ENCODE assay signal across 8 mouse cellular contexts in genomic region chr4:147868450-147869031, GRCm38 (mm10). TPM values are rescaled to one million over a fixed set of nuclear protein-coding genes. Genes with fewer than 3 reads are reported as not detected.
DNase-seq lines count a peak whose midpoint lies in the region; ATAC-seq lines count a peak whose summit lies in the region.

TSS of gene Miip (minus strand) at chr4:147868816.
TSS of gene Fv1 (plus strand) at chr4:147868979.

- peak; percentile 85 for ATAC-seq in megakaryocyte progenitor cell, adult 5-6 weeks (replicated peaks; ENCODE audit: poor library complexity)

- peak; percentile 87 for DNase-seq in adipocyte (ENCODE audit: low spot score)
- peak; percentile 97 for DNase-seq in embryo, embryonic 10 days (ENCODE audit: low spot score)
- peak; percentile 83 for DNase-seq in gastrocnemius, postnatal 10 days
- DNase-seq in induced T-regulatory cell, adult 2 months (ENCODE audit: low read depth), result peak; percentile 98
- peak; percentile 98 for DNase-seq in left cerebral cortex, adult 9 months (ENCODE audit: low spot score in 2 of 2)
- peak; percentile 89 for DNase-seq in right cerebral cortex, postnatal 14 days
- peak; percentile 89 to 95 for DNase-seq in urinary bladder, postnatal 36 days (ENCODE audit: low spot score in 2 of 2)

RNA-seq across cellular contexts. Expression of gene Miip, which starts in this region (rescaled TPM):
- total RNA-seq in gastrocnemius, postnatal 10 days (2021), result 1 to 10 TPM; 6.2 to 9.2 TPM
- 34.1 and 40.2 TPM in 2 replicates for total RNA-seq in megakaryocyte progenitor cell, adult 5-6 weeks (2015)
- total RNA-seq in megakaryocyte progenitor cell, adult 5-6 weeks (2017), result 43.6 and 50.4 TPM in 2 replicates

RNA-seq across cellular contexts. Expression of gene Fv1, which starts in this region (rescaled TPM):
- 1 to 10 TPM; 3.2 to 4.6 TPM for total RNA-seq in gastrocnemius, postnatal 10 days (2021)
- total RNA-seq in megakaryocyte progenitor cell, adult 5-6 weeks (2015), result 4.2 and 5.3 TPM in 2 replicates
- 13.4 and 15.9 TPM in 2 replicates for total RNA-seq in megakaryocyte progenitor cell, adult 5-6 weeks (2017)

Comparison
In these comparisons a context has a peak if more than half of its experiments do, and no peak if none do; other contexts are left out.
1. Peak in every context shown above with its lines: DNase-seq and ATAC-seq.